Mouse (Mus musculus): Measurements from ENCODE around the gene Sox8.

The Sox8 gene

GRCm38 (mm10) chr17:25579332-25580047 is 9.0 kb upstream of the Sox8 start:
- in situ Hi-C loops (cut with MboI, MseI) = no loop called here

GRCm38 (mm10) chr17:25578920-25579319 is 8.4 kb upstream of the Sox8 start, which contains the start of gene Lmf1:
Gene Lmf1 (plus strand): TSS chr17:25579085.
- in situ Hi-C loops (cut with MboI, MseI) = no loop called here

DNA sequence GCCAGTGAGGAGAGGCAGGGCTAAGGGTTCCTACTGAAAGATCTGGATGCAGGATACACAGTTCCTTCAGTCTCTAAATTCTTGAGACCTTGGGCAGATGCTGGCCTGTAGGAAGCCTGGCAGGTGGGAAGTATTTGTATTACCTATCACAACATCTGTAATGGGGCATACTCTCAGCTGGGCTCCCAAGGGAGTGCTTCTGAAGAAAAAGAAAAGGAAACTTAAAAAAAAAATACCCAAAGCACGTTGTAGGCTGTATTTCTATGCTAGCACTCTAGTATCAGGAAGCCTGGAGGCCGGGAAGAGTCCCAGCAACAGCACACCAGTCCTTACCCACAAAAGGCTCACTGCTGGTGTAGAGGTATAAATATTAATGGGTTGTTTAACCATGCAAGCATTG is 7.2 kb upstream of the Sox8 start:
- in situ Hi-C loops (cut with MboI, MseI) = no loop called here

DNA sequence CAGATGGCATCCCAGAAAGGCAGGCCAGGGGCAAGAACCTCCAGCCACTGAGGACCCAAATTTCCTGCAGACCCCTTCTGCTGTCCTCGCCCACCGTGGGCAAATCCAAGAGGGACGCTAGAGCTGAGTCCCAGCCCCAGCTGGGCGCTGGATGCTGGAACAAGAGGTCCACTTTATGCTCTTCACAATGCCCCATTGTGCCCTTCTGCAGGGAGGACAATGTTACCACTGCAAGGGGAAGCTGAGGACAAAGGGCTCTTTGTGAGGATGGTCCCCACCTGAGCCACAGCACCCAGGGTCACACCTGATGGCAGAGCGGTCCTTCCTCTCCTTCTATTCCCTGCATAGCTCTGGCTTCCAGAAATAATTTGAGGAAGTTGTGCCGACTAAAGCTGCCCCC is 6.8 kb upstream of the Sox8 start:
- in situ Hi-C loops (cut with MboI, MseI) = no loop called here

GRCm38 (mm10) chr17:25576034-25576433 is 5.5 kb upstream of the Sox8 start:
- in situ Hi-C loops (cut with MboI, MseI) = no loop called here

DNA sequence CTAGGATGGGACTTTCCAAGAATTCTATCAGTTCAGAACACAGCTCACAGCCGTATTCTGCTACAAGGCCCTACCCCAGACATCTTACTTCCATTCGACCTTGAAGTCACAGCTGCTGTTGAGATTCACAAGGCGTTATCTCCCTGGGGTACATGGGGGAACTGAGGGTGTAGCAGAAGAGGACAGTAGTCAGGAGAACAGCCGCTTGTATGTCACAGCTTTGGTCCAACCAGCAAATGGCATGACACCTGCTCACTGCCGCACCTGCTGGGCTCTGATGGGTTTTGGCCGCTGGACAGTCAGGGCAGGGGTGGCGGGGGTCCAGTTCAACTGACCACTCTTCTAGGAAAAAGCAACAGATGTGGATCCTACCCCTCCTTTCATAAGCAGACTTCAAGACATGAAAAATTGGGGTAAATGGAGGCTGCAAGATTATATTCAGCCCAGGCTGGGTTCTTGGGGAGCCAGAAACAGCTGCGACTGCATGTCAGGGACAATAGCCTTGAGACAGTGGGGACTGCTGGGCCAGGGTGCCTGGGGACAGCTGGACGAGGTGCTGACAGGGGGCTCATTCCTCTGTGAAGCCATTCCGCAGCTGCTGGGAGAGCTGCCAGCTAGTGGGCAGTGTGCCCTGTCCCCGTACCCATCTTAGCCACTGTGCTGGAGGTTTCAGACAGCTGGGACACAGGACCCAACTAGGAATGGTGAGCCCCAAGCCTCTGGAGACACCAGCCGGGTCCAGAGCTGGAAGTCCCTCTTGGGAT is 4.9 kb upstream of the Sox8 start:
- in situ Hi-C loops (cut with MboI, MseI) = no loop called here

GRCm38 (mm10) chr17:25571453-25571820 is 951 bp upstream of the Sox8 start:
- in situ Hi-C loops (cut with MboI, MseI) = no loop called here

GRCm38 (mm10) chr17:25569833-25570647 is 446 bp downstream of the Sox8 start:
- in situ Hi-C loops (cut with MboI, MseI) = no loop called here

DNA sequence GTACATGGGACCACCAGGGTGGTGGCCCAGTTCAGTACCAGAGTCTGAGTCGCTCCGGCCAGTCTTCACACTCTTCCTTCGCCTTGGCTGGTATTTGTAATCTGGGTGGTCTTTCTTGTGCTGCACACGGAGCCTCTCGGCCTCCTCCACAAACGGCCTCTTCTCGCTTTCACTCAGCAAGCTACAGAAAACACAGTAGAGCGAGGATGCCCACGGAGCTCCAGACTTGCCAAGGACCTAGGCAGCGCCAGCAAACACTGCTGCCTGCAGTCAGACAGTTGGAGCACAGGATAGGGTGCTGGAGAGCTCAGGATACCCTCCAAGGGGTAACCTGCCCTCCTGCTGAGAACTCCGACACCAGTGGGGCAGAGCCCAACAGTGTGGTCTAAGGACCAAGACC is 1.6 kb downstream of the Sox8 start:
- in situ Hi-C loops (cut with MboI, MseI) = no loop called here

- in situ Hi-C loops (cut with MboI, MseI) = no loop called here
Observed at GRCm38 (mm10) chr17:25568206-25568605, 2.3 kb downstream of the Sox8 start.

DNA sequence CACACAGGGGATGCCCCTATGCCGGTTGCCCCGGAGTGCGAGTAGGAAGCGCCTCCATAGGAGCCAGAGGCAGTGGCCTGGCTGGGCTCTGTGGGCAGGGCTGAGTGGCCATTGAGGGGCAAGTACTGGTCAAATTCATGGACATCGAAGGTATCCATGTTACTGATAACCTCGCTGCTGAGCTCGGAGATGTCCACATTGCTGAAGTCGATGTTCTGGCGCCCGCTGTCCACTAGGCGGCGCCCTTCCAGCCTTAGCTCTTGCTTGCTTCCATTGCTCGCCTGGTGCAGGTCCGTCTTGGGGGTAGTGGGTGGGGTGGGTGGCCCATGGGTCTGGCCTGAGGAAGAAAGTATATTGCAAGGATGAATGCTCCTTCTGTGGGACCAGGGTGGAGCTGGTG is 2.7 kb downstream of the Sox8 start:
- in situ Hi-C loops (cut with MboI, MseI) = no loop called here

DNA sequence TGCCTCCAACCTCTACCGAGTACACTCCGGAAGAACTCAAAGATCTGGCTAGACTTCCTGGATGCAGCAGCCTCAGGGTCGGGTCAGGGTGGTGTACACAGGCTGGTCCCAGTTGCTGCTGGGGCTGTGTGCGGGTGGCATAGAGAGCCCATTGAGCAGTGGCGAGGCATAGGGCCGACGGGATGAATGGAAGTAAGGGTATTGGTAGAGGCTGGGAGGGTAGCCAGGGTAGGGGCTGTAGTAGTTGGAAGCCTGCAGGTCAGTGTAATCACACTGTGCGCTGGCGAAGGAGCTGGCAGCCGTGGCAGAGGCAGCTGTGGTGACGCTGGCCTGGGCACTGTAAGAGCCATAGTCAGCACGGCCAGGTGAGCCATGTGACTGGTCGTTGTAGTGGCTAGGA is 3.2 kb downstream of the Sox8 start:
- in situ Hi-C loops (cut with MboI, MseI) = no loop called here

GRCm38 (mm10) chr17:25565860-25566600 is 4.5 kb downstream of the Sox8 start:
- in situ Hi-C loops (cut with MboI, MseI) = no loop called here

GRCm38 (mm10) chr17:25565244-25565643 is 5.2 kb downstream of the Sox8 start:
- in situ Hi-C loops (cut with MboI, MseI) = no loop called here

GRCm38 (mm10) chr17:25564481-25564880 is 6.0 kb downstream of the Sox8 start:
- in situ Hi-C loops (cut with MboI, MseI) = no loop called here

- in situ Hi-C loops (cut with MboI, MseI) = no loop called here
Observed at GRCm38 (mm10) chr17:25561223-25562028, 9.1 kb downstream of the Sox8 start.

DNA sequence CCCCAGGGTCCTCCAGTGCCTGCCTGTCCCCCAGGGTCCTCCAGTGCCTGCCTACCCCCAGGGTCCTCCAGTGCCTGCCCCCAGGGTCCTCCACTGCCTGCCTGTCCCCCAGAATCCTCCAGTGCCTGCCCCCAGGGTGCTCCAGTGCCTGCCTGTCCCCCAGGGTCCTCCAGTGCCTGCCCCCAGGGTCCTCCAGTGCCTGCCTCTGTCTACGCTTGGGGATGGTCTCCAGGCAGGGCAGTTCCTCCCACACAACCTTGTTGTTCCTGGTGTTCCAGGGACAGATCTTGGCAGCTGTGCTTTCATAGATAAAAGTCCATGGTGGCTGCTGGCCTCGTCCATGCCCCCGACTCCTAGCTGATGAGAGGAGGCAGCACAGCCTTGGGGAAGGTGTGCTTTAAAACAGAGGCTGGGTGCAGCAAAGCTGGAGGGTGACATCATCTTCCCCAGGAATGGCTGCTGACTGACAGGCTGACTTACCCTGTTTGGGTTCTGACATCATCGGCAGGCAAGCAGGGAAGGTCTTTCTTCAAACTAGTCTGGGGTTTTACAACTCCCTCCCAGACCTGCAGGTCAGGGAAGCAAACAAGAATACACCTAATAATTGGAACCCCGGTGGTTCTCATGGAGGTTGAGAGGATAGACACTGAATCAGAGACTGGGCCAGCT is 9.8 kb downstream of the Sox8 start:
- in situ Hi-C loops (cut with MboI, MseI) = no loop called here

GRCm38 (mm10) chr17:25559634-25560033 is 10.9 kb downstream of the Sox8 start:
- in situ Hi-C loops (cut with MboI, MseI) = no loop called here

DNA sequence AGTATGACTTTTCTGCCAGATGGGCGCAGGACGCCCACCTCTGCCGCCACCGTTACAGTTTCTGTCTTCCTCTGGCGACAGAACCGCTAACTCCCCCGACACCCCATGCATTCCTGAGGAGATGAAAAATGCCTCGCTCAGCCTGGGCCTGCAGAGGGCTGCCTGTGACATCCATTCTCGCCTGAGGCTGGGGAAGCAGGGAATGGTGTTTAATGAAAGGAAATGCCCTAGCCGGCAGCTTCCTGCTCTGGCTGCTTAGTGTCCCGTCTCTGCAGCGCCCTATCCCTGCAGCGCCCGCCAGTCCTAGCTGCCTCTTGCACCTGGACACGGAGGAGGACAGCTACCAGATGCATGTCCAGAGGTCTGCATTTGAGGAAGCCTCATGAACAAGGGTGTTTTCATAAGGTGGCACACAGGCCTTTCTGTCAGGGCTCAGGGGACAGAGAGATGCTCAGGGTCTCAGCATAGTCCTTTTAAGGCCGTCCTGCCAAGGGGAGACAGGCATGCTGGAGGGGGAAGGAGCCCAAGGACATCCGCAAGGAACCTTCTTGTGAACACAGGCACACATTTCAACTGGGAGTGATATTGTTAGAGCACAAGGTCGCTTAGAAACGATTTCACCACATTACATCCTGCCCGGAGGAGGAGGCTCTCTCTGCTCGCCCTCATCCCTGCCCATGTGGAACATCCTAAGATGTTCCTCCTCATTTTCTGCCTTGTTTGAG is 13.7 kb downstream of the Sox8 start:
- in situ Hi-C loops (cut with MboI, MseI) = no loop called here
